Mouse (Mus musculus) left cerebral cortex, postnatal 36 days (tissue): ENCODE data around the gene Ust. TPM values are rescaled to one million over a fixed set of nuclear protein-coding genes. Genes with fewer than 3 reads are reported as not detected.
A peak's percentile ranks its signal among the peaks of the same experiment; 100 is the strongest.

Experiments
- DNase-seq, 2 experiments: peaks; one replicate each; pipeline ENCODE4 v3.0.0; 2021 to 2022; ENCODE audit warnings: low spot score in 2 of 2, mixed read lengths in 1 of 2
- intact Hi-C: fragments of 180-260 bp; cut with DNase I; formaldehyde crosslinking; loops from one replicate; pipeline ENCODE4 v1.15.1; 2025
- total RNA-seq, 2 experiments: library from RNA; stranded (reverse); gene quantifications; 2 replicates each; pipeline ENCODE4 v1.2.3; 2021

The Ust gene
- total RNA-seq, 2 experiments from 2014 or later = 21.0 to 24.6 TPM

DNA sequence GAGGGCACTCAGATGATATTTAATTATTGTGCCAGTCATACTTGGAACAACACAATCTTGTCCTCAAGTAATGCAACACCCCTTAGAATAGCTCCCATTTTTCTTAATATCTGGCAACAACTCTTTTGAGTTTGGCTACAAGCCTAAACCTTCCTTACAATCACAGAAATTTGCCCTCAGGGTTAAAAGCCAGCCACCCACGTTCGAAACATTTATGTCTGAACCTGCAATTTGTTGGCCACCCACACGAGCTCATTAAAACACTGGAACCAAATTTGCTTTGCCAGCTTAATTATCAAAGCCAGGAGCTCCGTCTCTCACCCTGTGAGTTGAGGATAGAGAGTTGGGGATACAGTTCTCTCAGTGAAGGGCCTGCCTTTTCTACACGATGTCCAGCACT is 70.9 kb downstream of the Ust start:
- intact Hi-C loops = no loop called here
- no peak for DNase-seq

DNA sequence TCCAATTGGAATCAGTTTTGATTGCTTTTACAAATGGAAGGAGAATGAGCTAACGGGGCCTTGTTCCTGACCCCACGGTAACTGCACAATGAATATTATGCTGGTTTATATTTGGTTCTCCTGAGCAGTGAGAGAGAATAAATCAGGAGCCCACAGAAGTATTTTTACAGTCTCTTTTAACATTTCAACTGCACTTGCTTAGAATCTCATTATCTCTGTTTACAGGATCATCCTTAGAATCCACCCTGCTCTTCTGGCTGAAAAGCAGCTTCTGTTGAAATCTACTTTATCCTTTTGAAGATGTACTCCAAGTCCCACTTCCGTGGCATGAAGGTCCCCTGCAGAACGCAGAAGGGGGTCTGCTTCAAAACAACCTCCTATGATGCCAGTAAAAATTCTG is 71.7 kb downstream of the Ust start:
- intact Hi-C loops = no loop called here
- no peak for DNase-seq

DNA sequence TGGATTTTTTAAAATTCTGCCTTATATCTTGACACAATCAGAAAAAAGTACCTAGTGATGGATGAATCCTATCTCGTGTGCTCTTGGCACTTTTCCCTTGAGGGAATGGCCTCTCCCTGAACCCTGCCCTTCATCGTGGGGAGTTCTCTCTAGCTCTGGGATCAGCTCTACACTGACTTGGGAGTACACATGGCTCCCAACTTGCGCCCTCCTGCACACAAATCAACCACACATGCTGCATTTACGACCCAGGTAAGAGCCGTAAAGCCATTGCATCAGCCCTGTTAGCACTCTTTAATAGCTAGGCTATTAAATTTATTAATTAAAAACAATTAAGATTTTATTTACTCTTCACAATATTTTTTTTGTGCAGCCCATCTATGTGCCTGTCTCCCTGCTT is 74.6 kb downstream of the Ust start:
- no peak for DNase-seq
- intact Hi-C loops = no loop called here

- intact Hi-C loops = no loop called here
- DNase-seq = no peak
Measured at GRCm38 (mm10) chr10:8431857-8432256, 86.8 kb downstream of the Ust start.

DNA sequence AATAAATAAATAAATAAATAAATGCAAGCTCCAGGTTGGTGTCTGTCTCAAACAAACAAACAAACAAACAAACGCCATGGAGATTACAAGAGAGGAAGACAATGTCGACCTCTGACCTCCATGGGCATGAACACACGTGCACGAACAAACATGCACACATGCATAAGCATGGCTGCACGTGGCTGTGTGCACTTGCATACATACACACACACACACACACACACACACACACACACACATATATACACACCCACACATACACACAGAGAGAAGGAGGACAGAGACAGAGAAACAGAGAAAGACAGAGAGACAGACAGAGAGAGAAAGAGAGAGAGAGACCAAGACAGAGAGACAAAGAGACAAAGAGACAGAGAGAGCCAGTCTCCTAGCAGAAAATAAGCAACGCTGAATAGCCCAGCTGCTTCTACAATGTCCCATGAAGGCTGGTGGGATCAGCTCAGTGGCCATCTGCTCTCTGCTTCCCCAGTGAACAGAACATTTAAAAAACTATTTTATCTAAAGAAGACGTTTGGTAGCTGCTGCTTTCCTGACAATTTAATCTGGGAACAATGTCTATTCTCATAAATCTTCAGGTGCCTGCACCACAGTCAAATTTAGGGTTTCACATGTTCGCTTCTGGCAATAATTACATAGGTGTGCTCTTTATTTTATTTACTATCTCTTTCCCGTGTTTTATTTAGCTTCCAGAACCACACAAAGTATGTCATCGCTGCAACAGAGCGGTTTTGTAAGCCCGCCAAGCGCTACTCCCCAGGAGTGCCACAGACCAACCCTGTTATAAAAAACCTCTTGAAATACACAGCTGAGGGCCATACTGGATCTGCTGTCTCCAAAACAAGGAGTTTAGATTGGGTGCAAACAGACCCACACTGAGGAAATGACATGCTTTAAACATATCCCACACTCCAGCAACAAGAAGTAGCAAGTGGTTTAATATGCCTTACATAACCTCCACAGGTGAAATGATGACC is 89.5 kb downstream of the Ust start:
- intact Hi-C loops = no loop called here
- peak in 1 of 2 experiments; percentile 17 for DNase-seq

DNA sequence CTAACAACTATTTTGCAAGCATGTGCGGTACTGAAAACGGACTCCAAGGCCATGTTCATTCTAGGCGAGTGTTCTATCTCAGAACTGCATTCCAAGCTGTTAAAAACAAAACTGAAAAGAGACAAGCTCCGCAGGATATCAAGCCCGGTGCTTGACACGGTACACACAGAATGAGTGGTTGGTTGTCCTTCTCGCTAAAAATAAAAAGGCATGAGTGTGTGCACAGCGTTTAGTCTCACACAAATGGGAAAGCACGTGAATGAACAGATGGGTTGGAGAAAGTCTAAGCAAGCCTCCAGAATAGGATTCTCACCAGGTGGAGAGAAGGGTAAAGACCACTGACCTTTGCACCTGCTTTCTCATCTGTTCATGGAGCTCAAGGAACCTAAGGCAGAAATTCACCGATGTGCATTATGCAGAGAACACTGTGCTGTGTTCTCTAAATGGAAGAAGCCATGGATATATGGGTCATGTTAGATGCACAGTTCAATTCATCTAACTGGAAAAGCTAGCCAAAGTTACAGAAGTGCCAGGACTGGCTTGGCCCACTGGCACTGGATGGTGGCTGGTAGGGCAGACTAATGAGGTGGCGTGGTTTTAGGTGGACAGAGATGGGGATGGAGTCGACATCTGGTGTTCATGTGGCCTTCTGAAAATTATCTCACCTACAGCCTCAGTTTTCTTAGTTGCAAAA is 90.8 kb downstream of the Ust start:
- no peak for DNase-seq
- intact Hi-C loops = no loop called here

DNA sequence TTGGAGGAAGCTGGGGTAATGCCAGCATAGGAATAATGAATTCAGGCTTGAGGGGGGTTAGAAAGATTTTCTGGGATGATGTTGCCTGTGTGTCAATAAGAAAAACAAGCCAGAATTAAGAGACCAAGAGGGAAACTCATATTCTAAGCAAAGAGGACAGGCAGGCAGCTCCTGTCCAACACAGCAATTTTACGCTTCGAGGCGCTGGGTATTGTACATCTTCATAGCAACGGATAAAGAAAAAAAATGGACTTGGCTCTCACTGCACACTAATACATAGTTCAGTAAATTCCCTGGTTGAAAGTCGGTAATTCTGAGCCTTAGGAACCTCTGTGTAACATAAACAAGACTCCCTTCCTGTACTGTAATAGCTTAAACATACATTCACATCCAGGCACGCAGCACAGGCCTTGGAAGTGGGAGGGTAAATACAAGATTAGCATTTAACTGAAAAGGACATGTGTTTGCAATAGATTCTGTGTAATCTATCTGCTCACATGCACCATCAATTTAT is 99.1 kb downstream of the Ust start:
- intact Hi-C loops = no loop called here
- DNase-seq = no peak

GRCm38 (mm10) chr10:8415474-8415873 is 103.2 kb downstream of the Ust start:
- intact Hi-C loops = no loop called here
- no peak for DNase-seq

DNA sequence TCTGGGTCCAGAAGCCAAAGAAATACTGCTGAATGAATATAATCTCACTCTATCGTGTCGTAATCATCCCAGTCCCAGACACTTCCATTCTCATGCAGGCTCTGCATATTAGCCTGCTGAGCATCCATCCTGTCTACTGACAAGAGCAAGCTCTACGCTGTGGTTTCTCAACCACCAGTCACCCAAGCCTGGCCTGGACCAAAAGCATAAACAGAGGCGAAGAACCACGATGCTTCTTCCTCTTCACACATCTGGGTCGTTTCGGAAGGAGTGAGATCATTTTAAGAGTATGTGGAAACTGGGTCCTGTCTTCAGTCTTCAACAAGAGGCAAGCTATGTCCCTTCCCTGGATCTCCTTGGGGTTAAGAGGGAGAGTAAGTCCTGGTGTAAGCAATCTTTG is 103.6 kb downstream of the Ust start:
- intact Hi-C loops = no loop called here
- no peak for DNase-seq

DNA sequence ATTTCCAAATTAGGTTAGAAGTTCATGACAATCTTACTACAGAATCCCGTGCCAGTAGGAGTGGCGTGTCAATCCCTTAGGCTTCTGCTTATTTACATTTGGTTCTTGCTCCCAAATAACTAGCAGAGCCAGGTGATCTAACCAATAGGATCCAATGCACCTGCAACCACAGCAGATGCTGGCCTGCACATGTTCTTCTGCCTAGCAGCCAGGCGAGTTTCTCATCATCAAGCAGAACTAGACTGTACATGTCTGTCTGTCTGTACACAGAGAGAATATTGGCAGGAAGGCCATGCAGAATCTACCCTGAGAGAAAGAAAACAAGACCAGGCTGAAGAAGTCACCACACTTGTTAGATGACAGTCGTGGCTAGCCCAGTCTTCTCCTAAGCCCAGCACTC is 113.5 kb downstream of the Ust start:
- intact Hi-C loops = no loop called here
- no peak for DNase-seq

GRCm38 (mm10) chr10:8392226-8392625 is 126.4 kb downstream of the Ust start:
- no peak for DNase-seq
- intact Hi-C loops = no loop called here

- DNase-seq = no peak
- intact Hi-C loops = no loop called here
Measured at GRCm38 (mm10) chr10:8391264-8391748, 127.3 kb downstream of the Ust start.

DNA sequence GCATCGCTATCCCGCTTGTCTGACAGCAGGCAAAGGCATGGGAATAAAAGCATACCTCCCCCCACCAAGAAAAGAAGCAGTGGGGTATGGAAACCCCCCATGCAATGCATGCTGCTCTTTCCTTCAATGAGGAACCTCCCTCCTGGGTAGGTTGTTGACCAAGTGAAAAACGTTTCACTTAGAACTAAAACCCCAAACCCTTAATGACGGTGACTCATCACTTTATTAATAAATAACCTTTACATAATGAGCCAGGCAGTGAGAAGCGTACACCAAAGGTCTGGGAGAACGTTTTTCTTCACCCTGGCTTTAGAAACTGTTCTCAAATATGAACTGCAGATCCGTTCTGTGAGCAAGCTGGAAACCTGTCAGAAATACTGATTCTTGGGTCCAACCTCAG is 130.4 kb downstream of the Ust start:
- intact Hi-C loops = no loop called here
- DNase-seq = no peak

- no peak for DNase-seq
- intact Hi-C loops = no loop called here
Measured at GRCm38 (mm10) chr10:8369894-8370500, 148.6 kb downstream of the Ust start.

DNA sequence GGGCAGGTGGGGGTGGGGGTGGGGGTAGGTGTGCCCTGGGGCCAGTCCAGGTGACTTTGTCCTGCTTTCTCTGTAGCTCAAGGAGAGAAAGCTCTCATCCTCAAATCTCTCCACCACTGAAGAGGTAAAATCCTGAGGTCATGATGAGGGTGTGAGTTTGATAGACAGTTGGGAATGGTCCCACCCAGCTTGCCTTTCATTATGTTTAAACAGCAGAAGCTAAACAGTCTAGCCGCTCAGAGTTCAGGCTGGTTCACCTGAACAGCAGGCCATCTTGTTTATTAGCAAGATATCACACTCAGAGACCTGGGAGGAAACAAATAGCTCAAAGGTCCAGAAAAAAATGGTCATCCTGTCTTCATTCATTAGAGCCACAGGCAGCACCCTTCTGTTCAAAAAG is 152.8 kb downstream of the Ust start:
- intact Hi-C loops = no loop called here

GRCm38 (mm10) chr10:8364182-8364581 is 154.4 kb downstream of the Ust start:
- intact Hi-C loops = no loop called here
- no peak for DNase-seq

More for the DNA sequence above, 152.8 kb downstream of the Ust start:
- no peak for DNase-seq

DNA sequence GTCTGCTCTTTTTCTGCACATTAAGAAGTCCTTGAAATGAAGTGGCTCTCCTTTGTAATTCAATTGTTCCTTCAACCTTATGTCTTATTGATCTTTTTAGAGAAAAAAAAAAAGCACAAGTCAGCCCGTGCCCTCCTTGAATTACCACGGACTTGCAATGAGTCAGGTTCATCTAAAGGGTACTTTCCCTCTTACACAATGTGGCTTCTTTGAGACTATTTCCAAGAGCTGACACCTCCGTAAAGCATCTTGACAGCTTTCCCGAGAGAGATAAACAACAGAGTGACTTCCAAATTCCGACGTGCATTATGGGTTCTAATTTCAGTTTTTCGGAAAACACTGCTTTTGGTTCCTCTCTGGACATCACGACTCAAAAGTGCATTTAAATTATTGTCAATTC is 155.3 kb downstream of the Ust start:
- intact Hi-C loops = no loop called here
- no peak for DNase-seq

DNA sequence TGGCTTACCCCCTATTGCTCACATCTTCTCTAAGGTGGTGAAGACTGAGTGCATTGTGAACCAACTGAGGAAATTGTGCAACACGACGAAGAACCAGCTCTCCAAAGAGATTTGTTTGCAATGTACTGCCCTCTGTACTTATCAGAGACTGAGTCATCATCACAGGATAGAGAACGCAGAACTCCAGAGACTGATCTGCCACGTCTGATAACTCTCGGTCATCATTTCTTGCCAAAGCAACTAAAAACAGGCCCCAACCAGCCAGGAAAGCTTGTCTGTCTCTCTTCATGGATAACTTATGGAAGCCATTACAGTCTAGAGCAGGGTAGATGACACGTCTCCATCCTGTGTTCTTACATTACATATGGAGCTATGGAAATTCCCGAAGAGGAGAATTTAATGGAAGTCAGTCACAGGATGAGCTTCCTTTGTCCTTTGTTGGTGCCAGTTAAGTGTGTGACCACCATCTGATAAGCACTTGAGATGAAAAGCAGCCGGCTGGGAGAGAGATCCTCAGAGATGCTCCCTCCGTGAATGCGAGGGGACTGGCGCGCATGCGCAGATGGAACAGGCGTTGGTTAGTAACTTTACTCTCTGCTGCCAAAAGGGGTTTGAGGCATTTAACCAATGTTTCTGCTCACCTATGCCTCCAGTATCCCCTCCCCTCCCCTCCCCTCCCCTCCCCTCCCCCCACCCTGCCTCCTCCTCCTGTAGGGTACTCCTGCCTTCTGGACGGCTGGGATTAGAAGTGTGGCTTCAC is 160.2 kb downstream of the Ust start:
- no peak for DNase-seq
- intact Hi-C loops = no loop called here

GRCm38 (mm10) chr10:8353534-8353933 is 165.1 kb downstream of the Ust start:
- no peak for DNase-seq
- intact Hi-C loops = no loop called here
